Mouse (Mus musculus): ENCODE results near the gene Itch. TPM values are rescaled to one million over a fixed set of nuclear protein-coding genes. Genes with fewer than 3 reads are reported as not detected.
A peak's percentile ranks its signal among the peaks of the same experiment; 100 is the strongest.

The Itch gene
- total and polyA plus RNA-seq, 3 experiments, result 15.2 to 53.6 (median 18.1) TPM

DNA sequence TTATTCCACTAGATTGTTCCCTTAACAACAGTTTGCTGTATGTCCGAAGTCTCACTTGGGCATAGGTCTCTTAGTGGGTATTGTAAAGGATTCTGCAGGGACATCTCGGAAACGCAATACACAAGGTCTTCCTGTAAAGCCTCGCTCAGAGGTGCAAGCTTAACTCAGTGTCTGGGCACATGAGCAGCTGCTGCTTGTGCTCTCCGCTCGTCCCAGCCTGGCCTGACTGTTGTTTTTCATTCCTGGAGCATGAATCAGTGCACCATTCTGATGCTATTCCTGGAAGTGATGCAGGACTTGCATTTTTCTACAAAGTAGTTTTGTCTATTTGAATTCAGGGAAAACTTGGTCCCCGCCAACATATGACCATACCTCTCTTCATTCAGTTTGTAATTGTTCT lies 91.4 kb downstream of the Itch start:
- Histone ChIP-seq H3K79me2 (ENCODE audit: control insufficient read depth, insufficient read depth, low read length, poor library complexity) (no peaks in the 10 kb centered on the region), H3K9me3 (replicated peaks; ENCODE audit: insufficient read depth, low read length) (no peaks in the 10 kb centered on the region), H3K27me3 (ENCODE audit: control insufficient read depth in 1 of 2, insufficient read depth in 2 of 2, low read length in 2 of 2) (no peaks in the 10 kb centered on the region), H3K27ac (ENCODE audit: control insufficient read depth, low read depth, low read length) (no peak overlapping the region), H3K4me3 (ENCODE audit: control insufficient read depth in 1 of 2, insufficient read depth in 1 of 2, low read depth in 2 of 2, low read length in 2 of 2) (no peak overlapping the region), H3K9ac (ENCODE audit: control insufficient read depth, low read depth, low read length, poor library complexity, severe bottlenecking) (no peak overlapping the region), H3K4me1 (ENCODE audit: control insufficient read depth in 1 of 2, insufficient read depth in 2 of 2, low read length in 2 of 2) (peaks cover 4% of the 10 kb centered on the region in 2 experiments; a peak in 2 of 4 replicates), H3K36me3 (ENCODE audit: control insufficient read depth in 1 of 2, insufficient read depth in 2 of 2, low read length in 2 of 2) (peaks cover 2 to 7% of the 10 kb centered on the region in 2 experiments; a peak in 3 of 4 replicates)
- TF ChIP-seq CHD1 (IDR thresholded peaks at IDR 0.05; ENCODE audit: low read depth, low read length), result no peak
- TF ChIP-seq POLR2AphosphoS5 (IDR thresholded peaks at IDR 0.05; ENCODE audit: borderline replicate concordance, low read depth, low read length), result no peak
- TF ChIP-seq USF1 (IDR thresholded peaks at IDR 0.05; ENCODE audit: low read depth, low read length), result no peak
- no peak for TF ChIP-seq ETS1 (IDR thresholded peaks at IDR 0.05; ENCODE audit: low read depth, low read length)
- no peak for TF ChIP-seq SIN3A (IDR thresholded peaks at IDR 0.05; ENCODE audit: low read length)
- no peak for TF ChIP-seq GATA1 (IDR thresholded peaks at IDR 0.05; ENCODE audit: low read depth, low read length)
- no peak for TF ChIP-seq HCFC1 (IDR thresholded peaks at IDR 0.05; ENCODE audit: low read depth, low read length)
- TF ChIP-seq CTCF (IDR thresholded peaks at IDR 0.05 in 2 of 3, conservative IDR thresholded peaks at IDR 0.05 in 1 of 3; ENCODE audit: control insufficient read depth in 1 of 3, insufficient read depth in 1 of 3, low read depth in 2 of 3, low read length in 3 of 3, poor library complexity in 1 of 3, severe bottlenecking in 1 of 3), result no peak
- no peak for TF ChIP-seq NRF1 (IDR thresholded peaks at IDR 0.05; ENCODE audit: insufficient read depth, low read depth, low read length, poor library complexity, severe bottlenecking)
- TF ChIP-seq POLR2A (IDR thresholded peaks at IDR 0.05; ENCODE audit: control insufficient read depth in 1 of 2, insufficient read depth in 1 of 2, low read depth in 1 of 2, low read length in 2 of 2, poor library complexity in 1 of 2), result no peak
- no peak for TF ChIP-seq UBTF (IDR thresholded peaks at IDR 0.05; ENCODE audit: borderline replicate concordance, insufficient read depth, low read depth, low read length)
- TF ChIP-seq MYC (IDR thresholded peaks at IDR 0.05; ENCODE audit: low read depth, low read length), result no peak
- no peak for TF ChIP-seq TCF12 (IDR thresholded peaks at IDR 0.05; ENCODE audit: low read depth, low read length)
- no peak for DNase-seq (ENCODE audit: low read depth, low spot score)

- peak; percentile 52 for DNase-seq (ENCODE audit: low read depth, low spot score)
- Histone ChIP-seq H3K4me1 (ENCODE audit: control insufficient read depth in 1 of 2, insufficient read depth in 2 of 2, low read length in 2 of 2) (peaks cover 0 to 16% of the 10 kb centered on the region in 2 experiments; a peak in 2 of 4 replicates), H3K36me3 (ENCODE audit: control insufficient read depth in 1 of 2, insufficient read depth in 2 of 2, low read length in 2 of 2) (peaks cover 0 to under 1% of the 10 kb centered on the region in 2 experiments; a peak in 1 of 4 replicates), H3K27me3 (ENCODE audit: control insufficient read depth in 1 of 2, insufficient read depth in 2 of 2, low read length in 2 of 2) (no peaks in the 10 kb centered on the region), H3K9ac (ENCODE audit: control insufficient read depth, low read depth, low read length, poor library complexity, severe bottlenecking) (peak overlapping the region; percentile 80), H3K79me2 (ENCODE audit: control insufficient read depth, insufficient read depth, low read length, poor library complexity) (peaks cover 31% of the 10 kb centered on the region), H3K27ac (ENCODE audit: control insufficient read depth, low read depth, low read length) (peak overlapping the region; percentile 57), H3K9me3 (replicated peaks; ENCODE audit: insufficient read depth, low read length) (no peaks in the 10 kb centered on the region), H3K4me3 (ENCODE audit: control insufficient read depth in 1 of 2, insufficient read depth in 1 of 2, low read depth in 2 of 2, low read length in 2 of 2) (peak overlapping the region; percentile 86 to 97)
- TF ChIP-seq ZMIZ1 (IDR thresholded peaks at IDR 0.05; ENCODE audit: low read depth, low read length) (no peak), SIN3A (IDR thresholded peaks at IDR 0.05; ENCODE audit: low read length) (peak; percentile 61; the same call in 1 of the 2 replicates), CHD2 (IDR thresholded peaks at IDR 0.05; ENCODE audit: low read length) (no peak), MXI1 (IDR thresholded peaks at IDR 0.05; ENCODE audit: low read depth, low read length) (peak; percentile 73), UBTF (IDR thresholded peaks at IDR 0.05; ENCODE audit: borderline replicate concordance, insufficient read depth, low read depth, low read length) (no peak), ZNF384 (IDR thresholded peaks at IDR 0.05; ENCODE audit: low read depth, low read length) (peak; percentile 78)
Measured at GRCm38 (mm10) chr2:155235746-155236361, 102.5 kb downstream of the Itch start.
